Mouse (Mus musculus) c-Kit-positive CD71-negative TER-119-negative erythroid progenitor cells, embryonic 14.5 days (primary cell): Measurements from ENCODE around the gene Cacna2d1.

ENCODE experiments used
- DNase-seq: peaks from one replicate; pipeline ENCODE4 v3.0.0-alpha.2; 2013; ENCODE audit warnings: low read depth

Cacna2d1 gene

GRCm38 (mm10) chr5:15983354-15983753 lies 48.9 kb downstream of the Cacna2d1 start:
- no peak for DNase-seq

GRCm38 (mm10) chr5:15985228-15985858 lies 50.9 kb downstream of the Cacna2d1 start:
- no peak for DNase-seq

- DNase-seq, result no peak
These were observed 51.4 kb downstream of the Cacna2d1 start for GRCm38 (mm10) chr5:15985901-15986300.

- DNase-seq, result no peak
These were observed 57.1 kb downstream of the Cacna2d1 start for GRCm38 (mm10) chr5:15991428-15992139.

- DNase-seq, result no peak
These were observed 58.9 kb downstream of the Cacna2d1 start for GRCm38 (mm10) chr5:15993252-15993944.

GRCm38 (mm10) chr5:15997190-15997589 lies 62.7 kb downstream of the Cacna2d1 start:
- DNase-seq, result no peak

GRCm38 (mm10) chr5:15997769-15998168 lies 63.3 kb downstream of the Cacna2d1 start:
- no peak for DNase-seq

GRCm38 (mm10) chr5:16000917-16001316 lies 66.4 kb downstream of the Cacna2d1 start:
- no peak for DNase-seq

GRCm38 (mm10) chr5:16002431-16003063 lies 68.1 kb downstream of the Cacna2d1 start:
- DNase-seq, result no peak

GRCm38 (mm10) chr5:16004305-16004704 lies 69.8 kb downstream of the Cacna2d1 start:
- DNase-seq, result no peak

GRCm38 (mm10) chr5:16006964-16007363 lies 72.5 kb downstream of the Cacna2d1 start:
- DNase-seq, result no peak

GRCm38 (mm10) chr5:16013649-16014048 lies 79.2 kb downstream of the Cacna2d1 start:
- no peak for DNase-seq

GRCm38 (mm10) chr5:16014392-16014791 lies 79.9 kb downstream of the Cacna2d1 start:
- DNase-seq, result no peak

- no peak for DNase-seq
These were observed 90.3 kb downstream of the Cacna2d1 start for GRCm38 (mm10) chr5:16024626-16025417.

GRCm38 (mm10) chr5:16028881-16029280 lies 94.4 kb downstream of the Cacna2d1 start:
- no peak for DNase-seq

- no peak for DNase-seq
These were observed 95.0 kb downstream of the Cacna2d1 start for GRCm38 (mm10) chr5:16029481-16029880.

GRCm38 (mm10) chr5:16033569-16033968 lies 99.1 kb downstream of the Cacna2d1 start:
- DNase-seq, result no peak

- no peak for DNase-seq
These were observed 100.8 kb downstream of the Cacna2d1 start for GRCm38 (mm10) chr5:16035259-16035658.

- DNase-seq, result no peak
These were observed 110.8 kb downstream of the Cacna2d1 start for GRCm38 (mm10) chr5:16045147-16045878.

- DNase-seq, result no peak
These were observed 113.1 kb downstream of the Cacna2d1 start for GRCm38 (mm10) chr5:16047452-16048191.
